Mouse (Mus musculus) lung, postnatal 25 days (tissue): ENCODE measurements at regions not wholly inside any gene's neighbourhood (a gene's known extent, or its start where the extent isn't known, plus 50 kb on each side); places are given as distances from the start of the nearest gene placed in this dataset.
"Not testable (repeated sequence)": the region's sequence is repeated elsewhere in the genome, so short reads cannot be mapped to it uniquely, and the experiment has no call there.

Source experiments
- DNase-seq: peaks from one replicate; pipeline ENCODE4 v3.0.0; 2022; ENCODE audit warnings: low spot score

- DNase-seq, result no peak
Observed at GRCm38 (mm10) chr5:149815879-149816278, 137.8 kb downstream of the B3glct start.

DNA sequence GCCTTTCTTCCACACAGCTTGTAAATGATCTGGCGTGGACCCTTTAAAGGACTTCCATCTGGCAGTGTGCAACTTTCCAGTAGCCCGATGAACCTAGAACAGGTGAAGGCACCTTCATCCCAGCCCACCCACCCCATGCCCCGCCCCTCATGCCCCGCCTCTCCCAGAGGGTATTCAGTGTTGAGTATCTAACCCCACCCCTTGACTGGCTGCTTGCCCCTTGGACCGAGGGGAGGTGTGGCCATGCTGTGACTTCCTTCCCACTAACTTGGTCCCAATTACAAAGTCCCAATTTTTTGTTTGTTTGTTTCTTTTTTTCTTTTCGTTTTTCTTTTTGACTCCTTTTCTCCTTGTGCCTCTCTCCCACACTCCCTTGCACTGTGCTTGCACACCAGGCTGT is 140.8 kb downstream of the B3glct start:
- no peak for DNase-seq

- no peak for DNase-seq
Observed at GRCm38 (mm10) chr5:149823821-149824220, 145.8 kb downstream of the B3glct start.

DNA sequence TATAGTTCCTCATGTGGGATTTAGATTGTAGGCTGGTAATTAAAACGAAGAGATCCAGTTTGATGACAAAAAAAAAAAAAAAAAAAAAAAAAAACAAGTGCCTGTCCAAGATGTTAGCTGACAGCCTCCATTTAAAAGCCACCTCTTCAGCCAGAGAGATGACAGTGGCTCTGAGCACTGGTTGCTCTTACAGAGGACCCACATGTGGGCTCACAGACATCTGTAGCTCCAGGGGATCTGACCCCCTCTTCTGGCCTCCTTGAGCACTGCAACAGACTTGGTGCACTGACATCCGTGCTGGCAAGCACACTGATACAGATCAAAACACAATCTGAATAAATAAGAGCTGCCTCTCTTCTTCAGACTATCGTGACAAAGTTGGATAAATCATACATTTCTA is 149.6 kb downstream of the B3glct start:
- no peak for DNase-seq

DNA sequence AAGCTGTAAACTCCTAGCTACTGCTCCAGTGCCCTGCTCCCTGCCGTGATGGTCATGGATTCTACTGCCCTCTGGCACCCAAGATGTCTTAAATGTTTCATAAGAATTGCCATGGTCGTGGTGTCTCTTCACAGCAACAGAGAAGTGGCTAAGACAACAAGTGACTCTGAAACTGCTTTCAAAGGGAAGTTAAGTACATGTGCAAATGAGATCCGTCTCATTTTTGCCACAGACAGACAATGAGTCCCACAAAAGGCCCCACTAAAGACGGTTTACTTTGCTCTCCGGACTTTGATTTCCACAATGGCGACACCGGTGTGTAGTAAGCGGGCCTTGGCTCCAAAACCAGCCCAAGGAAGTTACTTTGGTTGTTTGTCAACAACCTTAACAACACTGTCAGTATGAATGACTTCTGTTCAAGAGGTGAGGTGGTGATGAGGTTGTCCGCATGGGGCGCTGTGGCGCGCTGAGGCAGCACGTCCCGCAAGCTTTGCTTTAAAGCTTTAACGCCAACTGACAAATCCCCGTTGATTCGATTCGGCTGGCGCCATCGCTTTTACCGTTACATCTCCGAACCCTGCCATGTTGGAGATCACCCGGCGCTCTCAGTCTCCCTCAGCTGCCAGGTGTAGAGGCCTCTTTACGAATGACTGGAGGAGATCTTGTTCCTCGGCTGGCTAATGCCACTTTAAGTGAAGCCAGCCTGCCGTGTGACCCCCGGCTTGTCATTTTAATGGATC is 153.3 kb downstream of the B3glct start:
- DNase-seq, result peak; percentile 43

DNA sequence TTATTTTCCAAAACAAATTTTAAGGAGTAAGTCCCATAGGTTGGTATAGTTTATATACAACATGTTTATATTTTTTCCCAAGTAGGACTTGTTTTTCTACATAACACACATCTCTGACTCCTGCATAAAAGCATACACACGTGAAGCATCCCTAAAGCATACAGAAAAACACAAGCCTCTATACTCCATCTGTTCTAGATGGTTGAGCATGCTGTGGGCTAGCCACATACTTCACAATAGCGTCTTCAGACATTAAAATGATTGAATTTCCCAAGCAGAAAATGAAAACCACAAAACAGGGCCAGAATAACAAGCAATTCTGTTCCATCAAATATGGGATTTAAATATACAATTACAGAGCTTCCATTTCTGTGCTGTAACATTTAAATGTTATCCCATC is 159.3 kb downstream of the B3glct start:
- DNase-seq, result no peak

GRCm38 (mm10) chr5:149842491-149842890 is 164.5 kb downstream of the B3glct start:
- no peak for DNase-seq

DNA sequence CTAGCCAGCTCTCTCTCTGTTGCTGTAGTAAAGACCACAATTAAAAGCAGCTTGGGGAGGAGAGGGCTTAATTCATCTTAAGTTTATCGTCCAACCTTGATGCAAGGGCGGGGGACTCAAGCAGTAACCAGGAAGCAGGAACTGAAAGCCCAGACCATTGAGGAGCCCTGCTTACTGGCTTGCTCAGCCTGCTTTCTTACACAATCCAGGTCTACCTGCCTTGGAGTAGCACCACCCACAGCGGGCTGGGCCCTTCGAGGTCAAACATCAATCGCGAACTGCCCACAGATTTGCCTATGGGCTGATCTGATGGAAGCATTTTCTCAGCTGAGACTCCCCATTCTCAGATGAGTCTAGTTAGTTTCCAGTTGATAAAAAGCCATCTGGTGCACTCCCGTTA is 165.3 kb downstream of the B3glct start:
- DNase-seq, result no peak

GRCm38 (mm10) chr5:149845256-149845655 is 167.2 kb downstream of the B3glct start:
- no peak for DNase-seq

DNA sequence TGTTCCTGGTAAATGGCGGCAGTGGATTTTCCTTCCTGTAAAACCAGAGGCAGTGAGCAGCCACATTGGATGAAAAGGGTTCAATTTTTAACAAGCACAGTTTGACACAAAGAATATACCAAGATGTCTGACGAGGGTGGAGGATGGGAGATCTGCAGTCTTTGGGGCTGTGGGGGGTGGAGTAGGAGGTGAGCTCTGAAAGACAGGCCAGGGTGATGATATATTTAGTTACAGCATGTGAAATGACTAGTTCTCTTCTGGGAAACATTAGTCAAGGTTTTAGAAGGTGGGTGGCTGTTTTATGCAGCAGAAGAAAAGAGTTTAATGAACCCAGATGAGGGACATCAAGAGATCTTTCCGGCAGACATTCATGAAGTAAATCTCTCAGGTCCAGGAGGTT is 170.0 kb upstream of the Rxfp2 start:
- DNase-seq, result no peak

DNA sequence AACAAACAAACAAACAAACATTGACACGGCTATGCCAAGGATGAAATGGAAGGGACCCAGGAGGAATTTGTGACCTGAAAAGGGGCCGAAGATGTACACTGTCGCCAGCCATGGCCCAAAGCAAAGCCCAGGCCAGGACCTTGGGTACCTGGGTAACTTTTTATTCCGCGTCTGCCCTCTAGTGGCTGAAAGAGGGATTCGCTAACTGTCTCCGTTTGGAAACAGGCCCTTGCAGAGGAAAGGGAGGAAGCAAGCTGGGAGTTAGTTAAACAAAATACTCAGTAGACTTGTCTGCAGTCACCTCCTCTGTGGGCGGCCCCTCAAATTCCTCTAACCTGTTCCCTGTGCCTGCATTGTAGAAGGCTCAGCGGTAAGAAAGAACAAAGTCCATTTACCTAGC is 167.5 kb upstream of the Rxfp2 start:
- peak; percentile 63 for DNase-seq

- DNase-seq, result no peak
Observed at GRCm38 (mm10) chr5:149852516-149852915, 166.0 kb upstream of the Rxfp2 start.

DNA sequence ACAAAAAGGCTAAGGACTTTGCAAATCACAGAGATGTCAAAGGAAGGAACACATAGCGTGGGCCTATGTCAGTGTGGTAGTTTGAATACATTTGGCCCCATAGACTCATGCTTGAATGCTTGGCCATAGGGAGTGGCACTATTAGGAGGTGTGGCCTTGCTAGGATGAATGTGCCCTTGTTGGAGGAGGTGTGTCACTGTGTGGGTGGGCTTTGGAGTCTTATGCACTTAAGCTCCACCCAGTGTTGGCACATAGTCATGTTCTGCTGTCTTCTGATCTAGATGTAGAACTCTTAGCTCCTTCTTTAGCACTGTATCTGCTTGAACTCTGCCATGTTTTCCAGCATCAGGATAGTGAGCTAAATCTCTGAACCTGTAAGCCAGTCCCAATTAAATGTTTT is 162.4 kb upstream of the Rxfp2 start:
- DNase-seq, result no peak

GRCm38 (mm10) chr5:149857019-149857418 is 161.5 kb upstream of the Rxfp2 start:
- no peak for DNase-seq

GRCm38 (mm10) chr5:149861489-149861962 is 156.9 kb upstream of the Rxfp2 start:
- peak; percentile 39 for DNase-seq

DNA sequence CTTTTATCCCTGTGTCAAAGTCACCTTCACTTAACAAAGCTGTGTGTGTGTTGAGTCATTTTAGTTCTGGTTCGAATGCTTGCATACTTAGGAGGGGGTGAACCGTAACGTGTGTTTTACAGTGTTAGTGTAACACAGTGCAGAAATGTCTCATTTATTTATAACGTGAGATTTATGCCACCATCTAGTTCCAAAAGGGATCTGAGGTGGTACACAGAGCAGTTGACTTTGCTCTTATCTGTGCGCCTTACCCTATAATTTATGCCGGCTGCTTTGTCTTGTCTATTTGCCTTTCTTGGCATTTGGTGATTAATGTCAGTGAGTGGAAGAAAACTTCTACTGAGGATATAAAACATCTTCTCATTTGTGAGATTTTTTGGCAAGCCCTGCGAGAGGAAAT is 150.5 kb upstream of the Rxfp2 start:
- DNase-seq, result no peak

- DNase-seq, result no peak
Observed at GRCm38 (mm10) chr5:149869441-149869840, 149.0 kb upstream of the Rxfp2 start.

DNA sequence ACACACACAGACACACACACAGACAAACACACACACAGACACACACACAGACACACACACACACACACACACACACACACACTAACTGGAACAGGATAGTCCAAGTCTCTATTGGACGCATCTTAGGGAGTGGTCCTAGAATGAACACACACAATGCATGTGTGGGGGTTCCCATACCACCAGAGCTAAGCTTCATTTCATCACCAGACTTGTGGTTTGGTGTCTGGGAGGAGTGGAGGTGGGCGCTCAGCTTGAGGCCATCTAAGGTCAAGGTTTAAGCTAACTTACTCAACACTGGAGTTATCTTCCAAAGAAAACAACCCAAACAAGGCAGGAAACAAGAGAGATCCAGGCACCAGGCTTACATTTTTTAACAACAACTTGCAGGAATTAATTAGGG is 147.9 kb upstream of the Rxfp2 start:
- no peak for DNase-seq

DNA sequence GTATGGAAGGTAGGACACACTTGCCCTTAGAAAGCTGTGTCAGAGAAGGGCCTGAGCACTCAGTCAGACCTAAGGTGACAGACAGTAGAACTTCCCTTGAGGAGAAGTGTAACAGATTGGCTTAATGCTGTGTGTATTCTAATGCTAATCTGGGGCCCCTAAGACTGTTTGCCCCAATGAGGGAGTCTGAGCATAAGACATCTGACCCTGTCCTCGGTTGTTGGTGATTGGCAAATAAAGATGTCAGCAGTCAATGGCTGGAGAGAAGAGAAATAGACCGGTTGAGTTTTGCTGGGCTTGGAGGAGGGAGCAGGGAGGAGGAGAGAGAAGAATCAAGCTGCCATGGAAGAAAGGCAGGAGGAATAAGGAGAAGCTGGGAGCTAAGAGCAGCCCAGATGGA is 147.0 kb upstream of the Rxfp2 start:
- no peak for DNase-seq

DNA sequence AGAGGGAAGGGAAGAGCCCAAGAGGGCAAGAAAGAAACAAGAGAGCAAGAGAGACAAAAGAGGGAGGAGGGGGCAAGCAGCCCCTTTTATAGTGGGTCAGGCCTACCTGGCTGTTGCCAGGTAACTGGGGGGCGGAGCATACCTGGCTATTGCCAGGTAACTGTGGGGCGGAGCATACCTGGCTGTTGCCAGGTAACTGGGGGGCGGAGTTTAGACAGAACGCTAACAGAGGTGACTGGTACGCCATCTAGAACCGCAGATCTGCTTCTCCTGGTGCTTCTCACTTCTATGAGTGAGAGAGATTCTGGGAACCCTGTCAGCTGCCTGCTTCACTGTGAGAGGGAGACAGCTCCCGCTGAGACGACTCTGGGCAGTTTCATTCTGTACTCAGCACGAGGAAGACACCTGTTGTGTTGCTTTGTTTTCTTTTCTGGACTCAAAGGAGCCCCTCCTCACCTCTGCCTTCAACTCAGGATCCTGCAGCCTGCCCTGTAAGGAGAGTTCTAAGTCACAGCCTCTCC is 144.9 kb upstream of the Rxfp2 start:
- no peak for DNase-seq

- no peak for DNase-seq
Observed at GRCm38 (mm10) chr5:149874342-149874741, 144.1 kb upstream of the Rxfp2 start.

DNA sequence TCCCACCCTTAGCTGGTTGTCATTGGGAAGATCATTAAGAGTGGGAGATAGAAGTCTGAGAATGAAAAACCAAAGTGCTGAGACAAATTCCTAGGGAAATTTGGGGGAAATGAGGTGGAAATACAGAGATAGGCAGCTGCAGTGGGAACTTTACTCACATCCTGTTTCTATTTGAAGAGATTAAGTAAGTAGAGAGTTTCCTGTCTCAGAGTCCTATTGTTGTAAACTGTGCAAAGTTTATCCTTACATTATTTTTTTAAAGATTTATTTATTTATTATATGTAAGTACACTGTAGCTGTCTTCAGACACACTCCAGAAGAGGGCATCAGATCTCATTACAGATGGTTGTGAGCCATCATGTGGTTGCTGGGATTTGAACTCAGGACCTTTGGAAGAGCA is 126.0 kb upstream of the Rxfp2 start:
- not testable (repeated sequence) for DNase-seq

GRCm38 (mm10) chr5:149906927-149907326 is 111.5 kb upstream of the Rxfp2 start:
- no peak for DNase-seq
